Mouse (Mus musculus): ENCODE data around the gene Cep55.

DNA sequence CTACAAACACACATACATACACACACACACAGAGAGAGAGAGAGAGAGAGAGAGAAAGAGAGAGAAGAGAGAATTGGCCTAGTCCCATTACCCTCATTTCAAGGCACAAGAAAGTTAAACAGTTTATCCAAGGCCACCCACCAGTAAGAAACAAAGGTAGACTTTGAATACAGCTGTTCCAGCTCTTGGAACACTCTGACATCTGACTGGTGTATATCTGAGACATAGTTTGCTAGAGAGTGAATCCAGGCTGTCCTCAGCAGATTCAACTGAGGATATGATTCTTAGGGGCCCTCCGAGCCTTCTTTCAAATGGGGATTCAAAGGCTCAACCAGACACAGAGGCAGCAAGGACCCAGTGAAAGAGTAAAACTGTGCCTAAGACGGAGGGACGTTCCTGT, 25.5 kb upstream of the Cep55 start:
- no peak for TF ChIP-seq CTCF (IDR thresholded peaks at IDR 0.05; ENCODE audit: borderline replicate concordance, control insufficient read depth, extremely low read depth, insufficient read depth, low read length, poor library complexity)
- TF ChIP-seq POLR2A (IDR thresholded peaks at IDR 0.05; ENCODE audit: control insufficient read depth, extremely low read depth, insufficient read depth, low read length, poor library complexity): no peak

Data from thymus, adult 2 months (tissue).